Mouse (Mus musculus) inflammation-experienced regulatory T-cells (primary cell): ENCODE data around the gene Sec24a. TPM values are rescaled to one million over a fixed set of nuclear protein-coding genes. Genes with fewer than 3 reads are reported as not detected.

Source experiments
- polyA plus RNA-seq, 2 experiments: library from polyadenylated mRNA; unstranded; fragments of 100-300 nt; shearing (Covaris generic); gene quantifications; one replicate each; pipeline ENCODE4 v1.2.1; 2017

Sec24a gene
- 10 to 100 TPM; 25.3 to 31.5 TPM for polyA plus RNA-seq

GRCm38 (mm10) chr11:51763213-51763907 is at the start of gene Sec24a, which contains the start of gene Sar1b:
Sec24a (minus strand) TSS chr11:51763634.
Sar1b (plus strand) TSS chr11:51763687.

GRCm38 (mm10) chr11:51688330-51689328 is 74.8 kb downstream of the Sec24a start, which contains the start of gene 0610009B22Rik:
0610009B22Rik (minus strand) TSS chr11:51688874.

DNA sequence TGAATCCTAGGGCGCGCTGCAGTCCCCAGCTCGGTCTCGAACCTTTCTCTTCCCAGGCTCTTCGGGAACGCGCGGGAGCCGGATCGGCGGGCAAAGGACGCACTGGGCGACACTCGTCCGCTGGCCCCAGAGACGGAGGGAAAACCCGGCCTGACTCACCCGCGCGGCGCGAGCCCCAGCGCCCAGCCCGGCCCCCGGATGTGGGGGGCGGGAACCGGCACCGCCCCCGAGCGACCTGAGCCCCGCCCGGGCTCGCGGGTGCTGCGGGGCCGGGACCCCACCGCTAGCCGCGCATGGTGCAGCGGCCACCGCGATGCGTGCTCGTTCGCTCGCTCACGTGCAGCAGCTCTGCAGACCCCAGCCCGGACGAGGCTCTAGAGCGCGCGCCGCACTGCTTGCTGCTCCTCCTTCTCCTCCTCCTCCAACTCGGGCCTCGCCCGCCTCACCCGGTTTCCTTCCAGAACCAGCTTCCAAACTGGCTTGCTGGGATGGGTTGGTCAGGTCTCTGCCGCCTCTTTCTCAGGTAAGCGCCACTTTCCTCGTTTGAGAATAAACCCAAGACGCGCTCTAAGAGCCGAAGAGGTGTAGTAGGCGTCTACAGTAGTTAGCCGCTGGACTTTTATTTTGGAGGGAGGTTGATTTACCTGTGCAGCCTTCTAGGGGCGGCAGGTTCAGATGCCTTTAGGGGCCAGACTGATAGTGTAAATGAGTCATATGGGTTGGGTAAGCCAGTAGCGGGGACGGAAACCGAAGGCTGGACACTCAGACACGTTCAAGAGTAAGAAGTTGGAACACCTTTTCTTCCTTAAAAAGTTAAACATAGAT is 112.5 kb downstream of the Sec24a start, which contains the start of the genes N4bp3 and D930048N14Rik:
N4bp3 (minus strand) TSS at position 152 of the 825 bp plus-strand sequence.
D930048N14Rik (plus strand) TSS at position 264 of the 825 bp plus-strand sequence.

Other genes starting within 250 kb of the Sec24a start
- gene Phykpl, start 178.9 kb downstream of the Sec24a start, polyA plus RNA-seq: 10 to 100 TPM; 19.8 to 26.6 TPM
- gene Hnrnpab, start 156.8 kb downstream of the Sec24a start, polyA plus RNA-seq: 100 to 1,000 TPM; 448 to 490 TPM
- gene Nhp2, start 143.9 kb downstream of the Sec24a start, polyA plus RNA-seq: 10 to 100 TPM; 79.4 to 92.2 TPM
- gene Rmnd5b, start 127.7 kb downstream of the Sec24a start, polyA plus RNA-seq: 10 to 100 TPM; 82.8 to 87.2 TPM
- 1 to 10 TPM; 7.7 to 8.7 TPM for gene N4bp3, start 112.8 kb downstream of the Sec24a start, polyA plus RNA-seq
- gene D930048N14Rik, start 112.7 kb downstream of the Sec24a start, polyA plus RNA-seq: 1 to 10 TPM; 1.4 to 1.7 TPM
- 10 to 100 TPM; 18.8 to 21.1 TPM for gene 0610009B22Rik, start 74.8 kb downstream of the Sec24a start, polyA plus RNA-seq
- 100 to 1,000 TPM; 111 to 129 TPM for gene Sar1b, start 53 bp upstream of the Sec24a start, polyA plus RNA-seq
- gene Jade2, start 94.0 kb upstream of the Sec24a start, polyA plus RNA-seq: 1 to 10 TPM; 8.1 to 8.4 TPM
- 100 to 1,000 TPM; 151 to 160 TPM for gene Cdkn2aipnl, start 204.0 kb upstream of the Sec24a start, polyA plus RNA-seq
- gene Ube2b, start 237.1 kb upstream of the Sec24a start, polyA plus RNA-seq: 100 to 1,000 TPM; 271 to 281 TPM
- 1 to 10 TPM; 7.0 to 9.4 TPM for gene Cdkl3, start 240.6 kb upstream of the Sec24a start, polyA plus RNA-seq